Mouse (Mus musculus): Measurements from ENCODE around the gene Gm21974. TPM values are rescaled to one million over a fixed set of nuclear protein-coding genes. Genes with fewer than 3 reads are reported as not detected.

The Gm21974 gene
- polyA plus RNA-seq, 2 experiments, result not detected

DNA sequence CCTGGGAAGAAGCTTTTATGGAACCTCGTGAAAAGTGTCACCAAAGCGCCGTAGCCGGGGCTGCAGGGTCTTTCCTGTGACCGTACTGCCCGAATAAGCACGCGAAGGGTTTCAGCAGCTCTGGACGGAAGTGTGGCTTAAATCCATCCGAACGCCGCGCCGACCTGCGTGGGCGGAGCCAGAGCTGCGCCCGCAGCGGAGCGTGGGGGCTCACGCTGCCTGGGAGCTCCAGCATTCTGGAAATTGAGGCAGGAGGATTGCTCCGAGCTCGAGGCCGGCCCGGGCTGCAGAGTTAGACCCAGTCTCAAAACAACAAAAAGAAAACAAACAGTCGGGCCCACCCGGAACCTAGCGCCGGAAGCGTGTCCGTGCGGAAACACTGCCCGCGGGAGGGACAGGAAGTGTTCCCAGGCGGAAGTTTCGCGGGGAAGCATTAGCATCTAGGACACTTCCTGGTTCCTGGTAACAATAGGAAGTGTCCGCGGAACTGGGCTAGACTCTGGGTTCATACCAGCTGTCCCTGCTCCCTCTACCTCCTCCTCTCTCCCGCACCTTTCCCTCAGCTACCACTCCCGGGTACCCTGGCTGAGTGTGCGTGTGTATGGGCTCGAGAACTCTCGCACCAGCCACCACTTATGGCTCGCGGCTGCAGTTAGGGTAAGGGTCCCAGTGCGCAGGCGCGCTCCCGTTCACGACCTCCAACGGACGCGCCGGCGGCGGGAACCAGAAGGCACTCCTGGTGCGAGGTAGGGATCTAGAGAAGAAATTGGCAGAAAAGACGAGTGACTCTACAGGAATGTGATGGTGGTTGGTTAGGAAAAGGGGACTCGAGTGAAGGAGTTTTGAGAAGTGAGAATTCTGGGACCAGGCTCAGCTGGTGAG lies 18.5 kb downstream of the Gm21974 start, which contains the start of gene Zfp668:
TSS of gene Zfp668 (minus strand) at position 362 of the 882 bp plus-strand sequence.
- peak within 1 kb of the TSS; percentile 94 for H3K4me3 ChIP-seq (replicated peaks; ENCODE audit: low read length)
- peak within 1 kb of the TSS; percentile 99 for H3K27ac ChIP-seq (replicated peaks; ENCODE audit: low read depth, low read length)
- H3K9ac ChIP-seq (ENCODE audit: low read depth, low read length, severe bottlenecking), result peak within 1 kb of the TSS; percentile 97
- H3K36me3 ChIP-seq (ENCODE audit: control insufficient read depth, insufficient read depth, low read length), result peaks cover 39% of the 10 kb centered on the region
- DNase-seq (ENCODE audit: low spot score) (peak; percentile 97), ATAC-seq (ENCODE audit: low FRiP score, low read depth) (peak; percentile 58)
- H3K9me3 ChIP-seq (ENCODE audit: control insufficient read depth, low read length), result no peaks in the 10 kb centered on the region
- WGBS, result under 1% methylated on average over 60 of the region's 60 CpGs
- H3K27me3 ChIP-seq (ENCODE audit: control insufficient read depth, insufficient read depth, low read length), result no peaks in the 10 kb centered on the region
- H3K4me1 ChIP-seq (ENCODE audit: control insufficient read depth, insufficient read depth, low read length), result peaks cover 14% of the 10 kb centered on the region
- peak; percentile 40; the same call in 1 of the 2 replicates for TF ChIP-seq POLR2A (IDR thresholded peaks at IDR 0.05; ENCODE audit: borderline replicate concordance, extremely low read depth, insufficient read depth, insufficient read length)
- H3K4me2 ChIP-seq (replicated peaks; ENCODE audit: low read depth, low read length, severe bottlenecking), result peak within 1 kb of the TSS; percentile 74

DNA sequence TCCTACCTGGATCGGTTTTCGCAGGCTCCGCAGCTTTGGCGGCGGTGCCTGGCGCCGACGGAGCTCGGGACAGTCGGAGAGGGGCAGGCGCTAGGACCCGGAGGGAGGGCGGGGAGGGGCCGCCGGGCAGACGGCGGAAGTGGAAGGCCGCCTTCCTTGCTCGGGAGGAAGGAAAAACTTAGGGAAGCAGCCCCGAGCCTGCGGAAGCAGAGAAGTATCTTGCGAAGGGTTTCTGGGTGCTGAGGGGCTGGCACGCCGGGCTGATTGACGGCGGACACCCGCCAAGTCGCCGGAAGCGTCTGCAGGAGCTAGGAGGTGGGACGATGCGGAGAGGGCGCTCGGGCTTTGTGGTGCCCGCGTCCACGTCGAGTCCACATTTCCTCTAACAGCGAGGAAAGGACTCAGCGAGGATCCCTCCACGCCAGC lies 19.2 kb downstream of the Gm21974 start, which contains the start of gene Zfp646:
TSS of gene Zfp646 (plus strand) at position 181 of the 426 bp plus-strand sequence.
- H3K27me3 ChIP-seq (ENCODE audit: control insufficient read depth, insufficient read depth, low read length), result no peaks in the 10 kb centered on the region
- peak within 1 kb of the TSS; percentile 94 for H3K4me3 ChIP-seq (replicated peaks; ENCODE audit: low read length)
- ATAC-seq (ENCODE audit: low FRiP score, low read depth) (peak; percentile 91), DNase-seq (ENCODE audit: low spot score) (peak; percentile 79)
- no peaks in the 10 kb centered on the region for H3K9me3 ChIP-seq (ENCODE audit: control insufficient read depth, low read length)
- TF ChIP-seq POLR2A (IDR thresholded peaks at IDR 0.05; ENCODE audit: borderline replicate concordance, extremely low read depth, insufficient read depth, insufficient read length), result no peak
- H3K4me1 ChIP-seq (ENCODE audit: control insufficient read depth, insufficient read depth, low read length), result peaks cover 14% of the 10 kb centered on the region
- 0% methylated on average over 31 of the region's 41 CpGs for WGBS
- peak within 1 kb of the TSS; percentile 74 for H3K4me2 ChIP-seq (replicated peaks; ENCODE audit: low read depth, low read length, severe bottlenecking)
- H3K36me3 ChIP-seq (ENCODE audit: control insufficient read depth, insufficient read depth, low read length), result peaks cover 34% of the 10 kb centered on the region
- H3K9ac ChIP-seq (ENCODE audit: low read depth, low read length, severe bottlenecking), result peak within 1 kb of the TSS; percentile 97
- H3K27ac ChIP-seq (replicated peaks; ENCODE audit: low read depth, low read length), result peak within 1 kb of the TSS; percentile 99

DNA sequence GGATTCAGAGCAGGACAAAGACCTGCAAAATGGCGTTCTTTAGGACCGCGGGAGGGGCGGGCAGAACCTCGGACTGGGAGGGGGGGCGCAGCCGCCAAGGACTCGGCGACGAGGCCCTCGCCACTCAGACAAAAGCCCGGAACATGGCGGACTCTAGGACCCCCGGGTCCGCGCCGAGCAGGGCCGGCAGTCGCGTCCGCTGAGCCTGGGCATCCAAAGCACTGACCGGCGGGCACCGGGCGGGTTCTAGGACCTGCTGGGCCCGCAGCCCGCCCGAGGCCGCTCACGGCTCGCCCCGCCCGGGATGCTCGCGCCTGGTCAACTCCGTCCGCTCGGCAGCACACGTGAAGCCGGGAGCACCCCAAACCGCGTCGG lies 19.6 kb downstream of the Gm21974 start:
- peaks cover 30% of the 10 kb centered on the region for H3K36me3 ChIP-seq (ENCODE audit: control insufficient read depth, insufficient read depth, low read length)
- H3K9me3 ChIP-seq (ENCODE audit: control insufficient read depth, low read length), result no peaks in the 10 kb centered on the region
- DNase-seq (ENCODE audit: low spot score) (peak; percentile 95), ATAC-seq (ENCODE audit: low FRiP score, low read depth) (peak; percentile 92)
- peak overlapping the region; percentile 74 for H3K4me2 ChIP-seq (replicated peaks; ENCODE audit: low read depth, low read length, severe bottlenecking)
- 0 out of 2 replicates have a peak, but pooled peaks have one; percentile 14 for TF ChIP-seq POLR2A (IDR thresholded peaks at IDR 0.05; ENCODE audit: borderline replicate concordance, extremely low read depth, insufficient read depth, insufficient read length)
- WGBS, result under 1% methylated on average over 29 of the region's 43 CpGs
- peak overlapping the region; percentile 97 for H3K9ac ChIP-seq (ENCODE audit: low read depth, low read length, severe bottlenecking)
- peak overlapping the region; percentile 99 for H3K27ac ChIP-seq (replicated peaks; ENCODE audit: low read depth, low read length)
- H3K4me1 ChIP-seq (ENCODE audit: control insufficient read depth, insufficient read depth, low read length), result peaks cover 14% of the 10 kb centered on the region
- H3K27me3 ChIP-seq (ENCODE audit: control insufficient read depth, insufficient read depth, low read length), result no peaks in the 10 kb centered on the region
- H3K4me3 ChIP-seq (replicated peaks; ENCODE audit: low read length), result peak overlapping the region; percentile 94

DNA sequence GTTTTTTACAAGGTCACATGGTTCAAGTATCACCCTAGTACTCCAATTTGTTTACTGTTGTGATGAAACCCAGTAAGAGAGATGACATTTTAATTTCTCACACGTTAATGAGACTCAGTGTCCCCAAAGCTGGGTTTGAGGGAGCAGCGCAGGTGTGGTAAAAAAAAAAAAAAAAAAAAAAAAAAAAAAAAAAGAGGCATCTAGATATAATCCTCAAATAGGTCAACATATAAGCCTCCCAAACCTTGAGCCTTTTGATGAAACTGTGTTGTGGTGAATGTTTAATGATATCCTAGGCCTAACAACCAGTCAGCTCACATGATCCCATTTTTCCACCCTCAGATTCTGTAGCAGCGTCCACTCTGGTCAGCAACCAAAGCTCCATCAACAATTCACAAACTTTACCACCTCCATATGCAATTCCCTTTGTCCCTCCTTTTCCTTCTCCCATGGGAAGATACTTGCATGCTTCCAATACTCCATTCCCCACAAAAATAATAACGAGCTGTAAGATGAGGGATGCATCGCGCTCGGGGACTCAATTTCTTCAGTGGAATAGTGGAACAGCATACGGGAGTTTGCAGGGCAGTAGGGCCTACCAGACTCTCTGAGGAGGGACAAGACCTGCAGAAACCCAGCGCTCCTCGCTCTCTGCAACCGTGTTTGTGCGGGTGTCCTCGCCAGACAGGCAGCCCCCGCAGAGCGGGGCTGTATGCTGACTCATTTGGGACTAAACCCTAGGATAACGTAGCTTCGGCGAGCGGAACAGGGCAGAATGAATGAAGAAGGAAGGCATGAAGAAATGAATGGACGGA lies 20.2 kb downstream of the Gm21974 start:
- H3K9me3 ChIP-seq (ENCODE audit: control insufficient read depth, low read length), result no peaks in the 10 kb centered on the region
- peaks cover 14% of the 10 kb centered on the region for H3K4me1 ChIP-seq (ENCODE audit: control insufficient read depth, insufficient read depth, low read length)
- peak overlapping the region; percentile 99 for H3K27ac ChIP-seq (replicated peaks; ENCODE audit: low read depth, low read length)
- 3% methylated on average over 20 of the region's 20 CpGs for WGBS
- DNase-seq (ENCODE audit: low spot score) (peak; percentile 9), ATAC-seq (ENCODE audit: low FRiP score, low read depth) (peak; percentile 17)
- peak overlapping the region; percentile 94 for H3K4me3 ChIP-seq (replicated peaks; ENCODE audit: low read length)
- peak overlapping the region; percentile 97 for H3K9ac ChIP-seq (ENCODE audit: low read depth, low read length, severe bottlenecking)
- H3K27me3 ChIP-seq (ENCODE audit: control insufficient read depth, insufficient read depth, low read length), result no peaks in the 10 kb centered on the region
- H3K36me3 ChIP-seq (ENCODE audit: control insufficient read depth, insufficient read depth, low read length), result peaks cover 24% of the 10 kb centered on the region
- TF ChIP-seq POLR2A (IDR thresholded peaks at IDR 0.05; ENCODE audit: borderline replicate concordance, extremely low read depth, insufficient read depth, insufficient read length), result no peak
- H3K4me2 ChIP-seq (replicated peaks; ENCODE audit: low read depth, low read length, severe bottlenecking), result peak overlapping the region; percentile 74

Measured in limb, embryonic 14.5 days (tissue).